Mouse (Mus musculus) G1E (cell line): ENCODE results near the gene Rab27a. TPM values are rescaled to one million over a fixed set of nuclear protein-coding genes. Genes with fewer than 3 reads are reported as not detected.
"Not testable (repeated sequence)": the region's sequence is repeated elsewhere in the genome, so short reads cannot be mapped to it uniquely, and the experiment has no call there.

Experiments
- ATAC-seq: 2 replicates; pipeline ENCODE4 v1.8.0; 2016; ENCODE audit warnings: mild to moderate bottlenecking; ENCODE audit not compliant: insufficient number of reproducible peaks, poor library complexity, low FRiP score, severe bottlenecking; ENCODE audit errors: extremely low read depth
- DNase-seq: peaks from one replicate; pipeline ENCODE4 v3.0.0; 2012; ENCODE audit warnings: low spot score
- H3K27me3 ChIP-seq: 2 replicates; pipeline ENCODE4 v1.6.1; 2012; ENCODE audit warnings: mild to moderate bottlenecking, low read length, inconsistent platforms; ENCODE audit not compliant: insufficient read depth
- H3K36me3 ChIP-seq: replicated peaks from 2 replicates; pipeline ENCODE3; 2012; ENCODE audit warnings: mild to moderate bottlenecking, inconsistent platforms
- H3K4me1 ChIP-seq: 2 replicates; pipeline ENCODE4 v1.6.1; 2012; ENCODE audit warnings: low read depth, low read length, inconsistent platforms, mixed read lengths; ENCODE audit not compliant: insufficient read depth
- H3K4me3 ChIP-seq: 2 replicates; pipeline ENCODE4 v1.5.1; 2012; ENCODE audit warnings: low read depth, mild to moderate bottlenecking, inconsistent platforms, low read length, moderate library complexity, mixed read lengths
- H3K9me3 ChIP-seq: replicated peaks from 2 replicates; pipeline ENCODE4 v1.6.1; 2012; ENCODE audit warnings: inconsistent platforms
- CTCF ChIP-seq: IDR thresholded peaks from 2 replicates; pipeline ENCODE4 v1.5.1; 2012; ENCODE audit warnings: low read depth, low read length, inconsistent platforms, mixed read lengths
- GATA1 ChIP-seq: IDR thresholded peaks from 2 replicates; pipeline ENCODE4 v1.6.1; 2012; ENCODE audit warnings: borderline replicate concordance, low read length, inconsistent platforms, mixed read lengths
- GATA2 ChIP-seq: IDR thresholded peaks from 2 replicates; pipeline ENCODE4 v1.6.1; 2012; ENCODE audit warnings: low read depth, low read length, inconsistent platforms, borderline replicate concordance
- POLR2AphosphoS5 ChIP-seq: IDR thresholded peaks from 2 replicates; pipeline ENCODE4 v1.6.1; 2012; ENCODE audit warnings: low read depth, low read length, inconsistent platforms; ENCODE audit not compliant: insufficient replicate concordance
- TAL1 ChIP-seq: conservative IDR thresholded peaks from 2 replicates; pipeline ENCODE4 v1.6.1; 2012; ENCODE audit warnings: low read depth, low read length, inconsistent platforms, mixed read lengths
- polyA plus RNA-seq: library from polyadenylated mRNA; stranded (reverse); fragments of >175 nt; gene quantifications from 2 replicates; pipeline ENCODE4 v1.2.3, GENCODE M21; 2012
- total RNA-seq, 2 experiments: library from RNA; stranded (forward) in 1 of 2; stranded (reverse) in 1 of 2; fragments of 200-1000 nt in 1 of 2; fragments of >200 nt in 1 of 2; fragmentation: Nextera tagmentation in 1 of 2; gene quantifications; 2 replicates each; pipeline ENCODE4 v1.2.3; 2014 to 2017

The Rab27a gene
- total and polyA plus RNA-seq, 3 experiments, result 5.9 to 50.4 (median 8.2) TPM

DNA sequence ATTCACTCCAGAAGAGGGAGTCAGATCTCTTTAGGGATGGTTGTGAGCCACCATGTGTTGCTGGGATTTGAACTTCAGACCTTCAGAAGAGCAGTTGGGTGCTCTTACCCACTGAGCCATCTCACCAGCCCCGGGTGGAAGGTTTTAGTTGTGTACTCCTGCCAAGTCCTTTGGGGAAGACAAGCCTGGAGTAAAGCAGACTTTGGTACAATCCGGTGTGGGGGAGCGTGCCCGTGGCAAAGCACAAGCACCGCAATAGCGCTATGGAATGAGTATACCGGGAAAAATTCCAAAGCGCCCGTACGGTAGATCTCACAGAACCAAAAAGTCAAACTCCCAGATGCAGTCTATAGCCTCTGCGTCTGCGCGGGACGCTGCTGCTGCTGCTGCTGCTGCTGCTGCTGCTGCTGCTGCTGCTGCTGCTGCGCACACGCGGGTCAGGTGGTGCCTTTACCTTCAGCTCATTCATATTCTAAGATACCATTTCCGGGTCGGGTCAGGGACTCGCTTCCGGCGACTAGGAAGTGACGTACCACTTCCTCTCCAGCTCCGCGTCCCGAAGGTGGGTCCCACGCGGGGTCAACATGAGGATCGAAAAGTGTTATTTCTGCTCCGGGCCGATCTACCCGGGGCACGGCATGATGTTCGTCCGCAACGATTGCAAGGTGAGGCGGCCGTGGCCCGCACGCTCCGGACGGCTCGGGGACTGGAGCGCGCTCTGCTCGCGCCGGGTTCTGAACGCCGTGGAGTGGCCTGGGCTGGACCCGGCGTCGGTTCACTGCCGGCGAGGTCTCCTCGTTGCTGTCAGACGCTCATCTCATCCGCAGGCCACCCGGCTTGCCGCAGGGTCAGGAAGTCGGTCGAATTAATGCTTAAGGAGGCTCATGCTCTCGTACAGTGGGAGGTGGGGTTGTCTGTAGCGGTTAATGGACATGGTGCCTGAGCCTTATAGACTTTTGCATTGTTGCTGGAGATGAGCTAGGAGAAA is 68.6 kb downstream of the Rab27a start, which contains the start of gene Rsl24d1:
Gene Rsl24d1 (plus strand): TSS at position 508 of the 988 bp plus-strand sequence.
- no peaks in the 10 kb centered on the region for H3K9me3 ChIP-seq
- H3K27me3 ChIP-seq, result no peaks in the 10 kb centered on the region
- H3K4me1 ChIP-seq, result peaks cover 18% of the 10 kb centered on the region
- peak within 1 kb of the TSS; percentile 98 for H3K4me3 ChIP-seq
- ATAC-seq (peak; percentile 98), DNase-seq (peak; percentile 80)
- TF ChIP-seq POLR2AphosphoS5 (no peak), TAL1 (no peak), CTCF (no peak), GATA2 (no peak), GATA1 (no peak)
- H3K36me3 ChIP-seq, result peaks cover 33% of the 10 kb centered on the region

- H3K27me3 ChIP-seq, DNase-seq, H3K4me3 ChIP-seq, H3K9me3 ChIP-seq, ATAC-seq: not testable (repeated sequence)
- Histone ChIP-seq H3K4me1 (peaks cover 23% of the 10 kb centered on the region), H3K36me3 (peaks cover 61% of the 10 kb centered on the region)
Measured at GRCm38 (mm10) chr9:73116704-73117103, 72.0 kb downstream of the Rab27a start.

- TF ChIP-seq POLR2AphosphoS5, result no peak
- peak; percentile 6; the same call in 1 of the 2 replicates for TF ChIP-seq CTCF
- Histone ChIP-seq H3K4me1 (peaks cover 19% of the 10 kb centered on the region), H3K36me3 (peaks cover 69% of the 10 kb centered on the region), H3K27me3 (no peaks in the 10 kb centered on the region), H3K9me3 (no peaks in the 10 kb centered on the region), H3K4me3 (no peak overlapping the region)
- ATAC-seq, result no peak
- DNase-seq, result no peak
Measured at GRCm38 (mm10) chr9:73118012-73118411, 73.4 kb downstream of the Rab27a start.

- peak; percentile 38; the same call in 1 of the 2 replicates for TF ChIP-seq CTCF
- no peak for TF ChIP-seq TAL1
- no peak for TF ChIP-seq POLR2AphosphoS5
- H3K4me3 ChIP-seq, result no peak overlapping the region
- peaks cover 6% of the 10 kb centered on the region; the same call in 1 of the 2 replicates for H3K4me1 ChIP-seq
- peak; percentile 59; the same call in 1 of the 2 replicates for ATAC-seq
- H3K36me3 ChIP-seq, result peaks cover 85% of the 10 kb centered on the region
- no peaks in the 10 kb centered on the region for H3K27me3 ChIP-seq
- DNase-seq, result no peak
- H3K9me3 ChIP-seq, result no peaks in the 10 kb centered on the region
Measured at GRCm38 (mm10) chr9:73121735-73122134, 77.1 kb downstream of the Rab27a start.

- H3K36me3 ChIP-seq, result peaks cover 94% of the 10 kb centered on the region
- no peak overlapping the region for H3K4me3 ChIP-seq
- H3K27me3 ChIP-seq, result no peaks in the 10 kb centered on the region
- peaks cover 3% of the 10 kb centered on the region; the same call in 1 of the 2 replicates for H3K4me1 ChIP-seq
- no peak for DNase-seq
- TF ChIP-seq GATA1 (no peak), GATA2 (no peak), POLR2AphosphoS5 (no peak), TAL1 (no peak), CTCF (no peak)
- no peak for ATAC-seq
- no peaks in the 10 kb centered on the region for H3K9me3 ChIP-seq
Measured at GRCm38 (mm10) chr9:73125043-73125570, 80.5 kb downstream of the Rab27a start.

GRCm38 (mm10) chr9:73127457-73127856 is 82.8 kb downstream of the Rab27a start:
- Histone ChIP-seq H3K27me3 (no peaks in the 10 kb centered on the region), H3K36me3 (peaks cover 92% of the 10 kb centered on the region), H3K9me3 (no peaks in the 10 kb centered on the region), H3K4me3 (no peak overlapping the region), H3K4me1 (no peaks in the 10 kb centered on the region; the same call in 1 of the 2 replicates)
- DNase-seq (no peak), ATAC-seq (no peak)
- TF ChIP-seq CTCF (no peak), GATA2 (no peak), POLR2AphosphoS5 (no peak), GATA1 (no peak), TAL1 (no peak)
